Mouse (Mus musculus): ENCODE results near the gene Pced1b.
A peak's percentile ranks its signal among the peaks of the same experiment; 100 is the strongest.

Pced1b gene

GRCm38 (mm10) chr15:97286731-97287130 lies 39.8 kb downstream of the Pced1b start:
- no peak for DNase-seq (ENCODE audit: low spot score in 2 of 2)

DNA sequence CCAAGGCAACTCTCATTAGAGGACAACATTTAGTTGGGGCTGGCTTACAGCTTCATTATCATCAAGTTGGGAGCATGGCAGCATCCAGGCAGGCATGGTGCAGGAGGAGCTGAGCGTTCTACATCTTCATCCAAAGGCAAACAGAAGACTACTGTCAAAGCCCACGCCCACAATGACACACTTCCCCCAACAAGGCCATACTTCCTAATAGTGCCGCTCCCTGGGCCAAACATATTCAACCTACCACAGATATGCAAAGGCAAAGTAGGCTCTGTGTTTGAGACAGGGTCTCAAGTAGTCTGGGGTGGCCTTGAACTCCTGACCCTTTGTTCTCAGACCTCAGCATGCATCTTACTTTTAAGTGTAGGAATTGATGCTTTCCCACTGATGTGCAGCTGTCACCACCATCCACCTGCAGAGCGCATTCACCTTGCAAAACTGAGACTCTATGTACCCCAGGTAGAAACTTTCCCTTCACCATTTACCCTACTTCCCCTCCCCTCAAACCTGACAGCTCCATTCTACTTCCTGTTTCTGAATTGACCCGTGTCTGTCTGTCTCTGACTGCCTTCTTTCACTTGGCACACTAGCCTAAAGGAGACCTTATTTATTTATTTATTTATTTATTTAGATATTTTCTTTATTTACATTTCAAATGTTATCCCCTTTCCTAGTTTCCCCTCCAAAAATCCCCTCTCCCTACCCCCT lies 40.7 kb downstream of the Pced1b start:
- no peak for DNase-seq (ENCODE audit: low spot score in 2 of 2)

DNA sequence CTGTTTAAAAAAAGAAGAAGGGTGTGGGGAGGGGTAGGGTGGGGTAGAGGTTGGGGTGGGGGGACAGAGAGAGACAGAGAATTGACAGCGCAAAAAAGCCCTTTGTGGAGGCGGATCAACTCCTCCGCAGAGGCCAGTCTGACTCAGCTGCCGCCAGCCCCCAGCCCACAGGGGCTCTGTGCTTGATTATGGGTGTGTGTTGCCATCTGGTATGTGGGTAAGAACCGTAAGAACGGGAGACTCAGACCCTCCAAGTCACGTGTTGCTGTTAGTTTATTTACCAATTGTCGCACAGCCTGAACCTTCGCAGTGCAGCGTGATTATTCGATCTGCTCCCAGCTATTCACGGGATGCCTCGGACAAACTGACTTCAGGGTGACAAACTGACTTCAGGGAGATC lies 41.8 kb downstream of the Pced1b start:
- DNase-seq (ENCODE audit: low spot score in 2 of 2) = peak; percentile 14 to 31

DNA sequence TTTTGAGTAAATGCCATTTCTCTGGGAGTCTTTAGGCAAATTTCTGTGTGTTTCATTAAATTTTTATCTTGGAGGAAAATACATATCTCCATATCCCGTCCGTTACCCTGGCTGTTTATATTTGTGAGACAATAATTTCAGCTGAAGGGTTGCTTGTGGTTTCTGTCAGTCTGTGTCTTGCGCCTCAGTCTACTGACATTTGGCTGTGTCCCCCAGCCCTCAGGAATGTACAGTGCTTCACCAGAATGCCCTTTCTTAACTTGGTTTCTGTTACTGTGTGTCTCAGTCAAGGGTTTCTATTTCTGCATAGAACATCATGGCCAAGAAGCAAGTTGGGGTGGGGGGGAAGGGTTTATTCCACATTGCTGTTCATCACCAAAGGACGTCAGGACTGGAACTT lies 42.3 kb downstream of the Pced1b start:
- DNase-seq (ENCODE audit: low spot score in 2 of 2) = no peak

- no peak for DNase-seq (ENCODE audit: low spot score in 2 of 2)
Observed at GRCm38 (mm10) chr15:97290351-97290750, 43.4 kb downstream of the Pced1b start.

DNA sequence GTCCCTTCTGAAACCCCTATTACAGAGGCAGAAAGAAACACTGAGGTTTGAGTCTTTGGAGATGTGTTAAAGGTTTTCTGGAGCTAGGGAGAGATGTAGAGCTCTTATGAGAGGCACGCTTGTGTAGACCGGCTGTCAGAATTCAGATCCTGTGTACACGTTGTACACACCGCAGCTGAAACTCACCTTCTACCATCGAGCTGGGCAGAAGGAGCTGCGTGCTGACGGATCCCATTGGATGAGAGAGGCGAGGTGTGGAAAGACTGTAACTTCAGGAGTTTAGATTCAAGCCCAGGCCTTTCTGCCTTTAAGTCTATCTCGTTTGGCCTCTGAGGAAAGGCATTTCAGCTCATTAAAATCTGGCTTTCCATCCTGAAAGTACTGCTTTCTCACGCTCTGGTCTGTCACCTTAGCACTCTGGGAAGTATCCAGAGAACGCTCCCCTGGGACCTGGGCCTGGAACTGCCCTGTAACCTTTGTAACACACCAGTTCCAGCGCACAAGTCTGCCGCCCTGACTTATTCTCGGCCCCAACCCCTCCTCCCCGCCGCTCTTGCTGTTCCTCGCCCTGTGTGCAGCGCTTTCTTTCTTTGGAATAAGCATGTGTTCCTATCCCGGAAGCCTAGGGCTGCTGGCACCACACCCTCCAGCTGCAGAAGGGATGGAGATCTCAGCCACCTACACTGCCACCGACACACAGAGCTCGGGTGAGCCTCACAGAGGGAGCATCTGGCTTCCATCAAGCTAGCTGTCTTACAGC lies 44.6 kb downstream of the Pced1b start:
- DNase-seq (ENCODE audit: low spot score in 2 of 2) = peak; percentile 45 to 59

DNA sequence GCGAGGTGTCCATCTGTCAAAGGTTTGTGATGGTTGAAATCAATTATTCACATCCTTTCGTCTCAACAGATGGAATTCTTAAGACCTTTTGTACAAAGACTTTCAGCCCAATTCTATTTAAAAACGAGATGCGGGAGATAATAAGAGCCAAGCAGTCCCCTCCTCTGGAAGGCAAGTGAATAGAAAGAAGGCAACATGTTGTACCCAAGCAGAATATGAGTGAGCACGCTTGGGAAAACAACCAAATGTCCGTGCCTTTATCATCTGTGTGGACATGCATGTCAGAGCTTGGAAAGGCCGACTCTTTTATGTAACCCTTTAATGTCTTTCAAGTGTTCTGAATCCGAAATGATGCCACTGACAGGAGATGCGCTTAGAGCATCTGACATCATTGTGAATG lies 61.0 kb downstream of the Pced1b start:
- no peak for DNase-seq (ENCODE audit: low spot score in 2 of 2)

DNA sequence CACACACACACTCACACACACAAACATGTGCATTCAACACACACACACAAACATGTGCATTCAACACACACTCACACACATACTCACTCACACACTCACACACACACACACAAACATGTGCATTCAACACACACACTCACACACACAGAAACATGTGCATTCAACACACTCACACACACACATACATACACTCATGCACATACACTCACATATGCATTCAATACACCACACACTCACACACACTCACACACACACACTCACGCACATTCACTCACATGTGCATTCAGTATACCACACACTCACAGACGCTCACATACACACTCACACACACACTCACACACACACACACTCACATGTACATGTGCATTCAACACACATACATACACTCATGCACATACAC lies 62.6 kb downstream of the Pced1b start:
- no peak for DNase-seq (ENCODE audit: low spot score in 2 of 2)

DNA sequence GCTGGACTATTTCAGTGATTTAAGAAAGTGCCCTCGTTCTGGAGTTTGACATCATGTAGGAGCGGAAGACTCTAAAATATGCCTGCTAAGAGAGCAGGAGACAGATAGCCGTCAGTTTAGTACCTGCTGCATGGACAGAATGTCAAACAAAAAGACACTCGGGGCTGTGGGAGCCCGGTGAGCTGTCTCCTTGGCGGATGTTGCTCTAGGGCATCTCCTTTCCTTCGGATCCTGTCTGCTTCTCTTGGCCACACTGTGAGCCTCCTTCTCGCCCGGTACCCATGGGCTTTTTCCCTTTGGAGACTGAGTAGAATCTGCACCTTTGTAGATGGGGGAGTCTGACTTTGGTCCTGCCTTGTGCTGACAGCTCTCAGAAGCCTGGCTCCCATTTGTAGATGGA lies 63.3 kb downstream of the Pced1b start:
- no peak for DNase-seq (ENCODE audit: low spot score in 2 of 2)

DNA sequence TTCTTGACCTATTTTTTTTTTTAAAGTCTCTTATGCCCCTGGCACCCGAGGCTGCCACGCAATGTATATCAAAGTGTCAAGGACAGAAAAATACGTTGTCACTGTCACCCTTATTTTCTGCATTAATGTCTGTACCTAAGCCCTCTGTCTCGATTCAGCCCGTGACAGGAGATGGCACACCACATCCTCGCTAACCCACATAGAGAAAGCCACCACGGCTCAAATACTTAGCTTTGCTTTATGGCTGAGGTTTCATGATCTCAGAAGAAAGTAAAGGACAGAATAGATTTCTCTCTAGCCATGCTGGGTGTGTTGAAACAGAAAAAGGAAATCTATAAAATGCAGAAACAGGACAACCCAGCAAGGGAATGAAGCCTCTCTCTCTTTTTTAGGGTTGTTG lies 64.3 kb downstream of the Pced1b start:
- no peak for DNase-seq (ENCODE audit: low spot score in 2 of 2)

DNA sequence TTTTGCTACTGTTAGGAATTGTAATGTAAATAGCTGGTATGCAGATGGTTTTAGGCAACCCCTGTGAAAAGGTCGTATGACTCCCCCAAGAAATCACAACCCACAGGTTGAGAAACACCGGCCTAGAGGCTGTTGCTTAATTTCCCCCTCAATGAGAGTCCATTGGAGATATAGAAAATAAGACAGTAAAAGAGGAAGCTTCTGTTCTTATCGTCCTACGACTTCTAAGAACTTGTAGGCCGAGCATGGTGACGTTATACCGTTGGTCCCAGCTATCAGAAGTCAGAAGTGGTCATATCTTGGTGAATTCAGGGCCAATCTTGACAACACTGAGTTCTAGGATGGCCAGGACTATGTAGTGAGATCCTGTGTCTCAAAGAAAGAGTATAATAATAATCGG lies 65.0 kb downstream of the Pced1b start:
- DNase-seq (ENCODE audit: low spot score in 2 of 2) = no peak

- peak; percentile 38 to 45 for DNase-seq (ENCODE audit: low spot score in 2 of 2)
Observed at GRCm38 (mm10) chr15:97314720-97315421, 68.0 kb downstream of the Pced1b start.

- peak; percentile 59 to 77 for DNase-seq (ENCODE audit: low spot score in 2 of 2)
Observed at GRCm38 (mm10) chr15:97315422-97315757, 68.5 kb downstream of the Pced1b start.

DNA sequence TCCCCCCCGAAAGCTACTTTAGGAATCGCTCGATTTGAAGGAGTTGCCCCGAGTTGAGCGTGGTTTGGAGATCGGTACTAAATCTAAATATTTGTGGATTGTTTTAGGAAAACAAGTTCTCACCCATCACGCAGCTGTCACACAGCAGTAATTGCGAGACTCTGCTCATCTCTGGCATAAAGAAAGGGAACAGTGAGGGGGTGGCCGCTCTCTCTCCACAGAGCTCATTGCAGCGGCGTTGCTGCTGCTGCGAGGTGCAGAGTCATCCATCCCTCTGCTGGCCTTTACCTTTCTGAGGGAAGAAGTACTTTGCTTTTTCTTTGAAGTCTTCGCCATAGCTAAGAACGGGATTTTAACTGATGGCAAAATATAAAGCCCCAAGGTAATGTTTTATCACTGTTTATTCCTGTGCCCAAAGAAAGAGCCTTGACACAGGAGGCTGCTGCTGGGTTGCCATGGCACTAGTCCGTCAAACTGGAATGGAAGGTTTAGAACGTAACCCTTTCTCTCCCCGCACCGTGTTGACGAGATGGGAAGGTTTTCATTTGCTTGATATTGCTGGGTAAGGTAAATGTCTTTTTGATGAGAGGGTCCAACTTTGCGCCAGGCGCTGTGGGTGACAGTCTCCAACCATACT lies 71.6 kb downstream of the Pced1b start:
- DNase-seq (ENCODE audit: low spot score in 2 of 2) = peak; percentile 25 to 34

DNA sequence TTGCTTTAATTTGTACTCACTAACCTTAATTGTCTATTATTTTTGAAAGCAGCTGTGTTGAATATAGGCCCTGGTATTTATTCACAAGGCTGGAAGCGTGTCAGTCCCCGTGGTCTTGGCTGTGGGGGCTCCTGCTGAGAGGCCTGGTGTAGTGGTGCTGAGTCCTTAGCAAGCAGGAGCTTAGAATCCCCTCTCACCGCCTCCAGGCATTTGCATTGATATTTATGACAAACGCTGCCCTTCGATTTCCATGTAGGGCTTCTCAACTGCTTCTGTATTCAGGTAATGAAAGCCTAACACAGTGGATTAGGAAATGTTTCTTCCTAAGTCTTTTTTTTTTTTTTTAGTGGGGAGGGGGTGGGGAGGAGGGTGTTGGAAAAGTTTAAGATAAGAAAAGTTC lies 75.9 kb downstream of the Pced1b start:
- DNase-seq (ENCODE audit: low spot score in 2 of 2) = no peak

DNA sequence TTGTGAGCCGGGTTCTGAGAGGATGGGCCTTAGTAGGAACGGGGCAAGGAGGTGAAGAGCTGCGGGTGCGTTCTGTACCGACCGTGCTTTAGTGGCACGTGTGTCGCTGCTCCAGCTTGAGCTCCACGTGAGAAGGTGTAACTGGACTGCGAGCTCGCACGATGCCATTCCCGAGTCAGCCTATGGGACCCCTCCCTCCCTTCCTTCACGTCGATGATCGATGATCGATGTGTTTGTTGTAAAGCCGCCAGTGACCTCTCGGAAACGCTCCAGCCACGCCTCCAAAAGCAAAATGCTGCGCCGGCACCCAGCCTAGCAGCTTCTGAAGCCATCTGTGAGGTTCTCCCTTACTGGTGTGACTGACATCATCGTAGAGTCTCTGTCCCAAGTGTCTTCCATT lies 76.6 kb downstream of the Pced1b start:
- no peak for DNase-seq (ENCODE audit: low spot score in 2 of 2)

- no peak for DNase-seq (ENCODE audit: low spot score in 2 of 2)
Observed at GRCm38 (mm10) chr15:97324311-97324710, 77.4 kb downstream of the Pced1b start.

- DNase-seq (ENCODE audit: low spot score in 2 of 2) = no peak
Observed at GRCm38 (mm10) chr15:97327500-97328081, 80.7 kb downstream of the Pced1b start.

- DNase-seq (ENCODE audit: low spot score in 2 of 2) = no peak
Observed at GRCm38 (mm10) chr15:97332582-97332981, 85.7 kb downstream of the Pced1b start.

GRCm38 (mm10) chr15:97337636-97338352 lies 90.9 kb downstream of the Pced1b start:
- no peak for DNase-seq (ENCODE audit: low spot score in 2 of 2)

DNA sequence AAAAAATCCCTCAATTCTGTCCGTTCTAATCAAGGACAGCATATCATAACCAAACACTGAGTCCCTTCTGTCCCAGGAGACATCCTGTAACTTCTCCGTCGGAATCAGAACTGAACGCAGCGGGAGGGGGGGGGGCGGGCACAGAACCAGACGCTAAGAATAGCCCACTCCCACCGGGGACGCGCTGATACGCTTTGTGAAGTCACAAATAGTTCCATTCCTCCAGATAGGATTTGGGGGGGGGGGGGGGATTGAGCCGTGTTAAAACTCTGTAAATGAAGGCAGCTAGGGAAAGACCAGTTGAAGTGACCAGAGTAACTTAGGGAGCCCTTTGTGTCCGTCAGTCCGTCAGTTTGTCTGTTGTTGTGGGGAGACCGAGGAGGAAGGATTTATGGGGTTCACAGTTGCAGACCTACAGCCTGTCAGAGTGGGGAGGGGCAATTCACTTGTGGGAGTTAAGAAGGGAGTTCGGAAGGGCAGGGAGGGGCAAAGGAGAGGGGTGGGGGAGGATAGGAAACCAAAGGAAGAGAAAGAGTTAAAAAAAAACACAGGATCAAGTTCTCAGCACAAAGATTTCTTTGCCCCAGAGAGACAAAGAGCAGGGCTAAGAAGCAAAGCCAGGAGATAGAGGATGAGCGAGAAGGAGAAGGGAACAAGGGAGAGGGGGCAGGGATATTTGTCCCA lies 91.6 kb downstream of the Pced1b start:
- DNase-seq (ENCODE audit: low spot score in 2 of 2) = no peak
